Mouse (Mus musculus) olfactory bulb, adult 2 months (tissue): ENCODE measurements around the gene Fam129c. TPM values are rescaled to one million over a fixed set of nuclear protein-coding genes. Genes with fewer than 3 reads are reported as not detected.

Experiments
- H3K27ac ChIP-seq: fragments of 200-500 bp; 2 replicates; pipeline ENCODE4 v1.5.1; 2012; ENCODE audit warnings: low read depth, low read length; ENCODE audit not compliant: insufficient read depth
- H3K4me1 ChIP-seq: fragments of 200-500 bp; 2 replicates; pipeline ENCODE4 v1.6.1; 2012; ENCODE audit warnings: low read length; ENCODE audit not compliant: control insufficient read depth, insufficient read depth
- H3K4me3 ChIP-seq: fragments of 200-500 bp; 2 replicates; pipeline ENCODE4 v1.5.1; 2012; ENCODE audit warnings: mild to moderate bottlenecking, low read depth, low read length, moderate library complexity; ENCODE audit not compliant: insufficient read depth
- CTCF ChIP-seq: fragments of 200-500 bp; IDR thresholded peaks from 2 replicates; pipeline ENCODE4 v1.5.1; 2012; ENCODE audit warnings: low read depth, mild to moderate bottlenecking, low read length, moderate library complexity; ENCODE audit not compliant: insufficient read depth
- POLR2A ChIP-seq: fragments of 200-500 bp; IDR thresholded peaks from 2 replicates; pipeline ENCODE4 v1.6.1; 2012; ENCODE audit warnings: mild to moderate bottlenecking, low read depth, low read length, moderate library complexity; ENCODE audit not compliant: insufficient read depth
- WGBS: fragments of 180-500 bp; shearing (Covaris S2); methylation state at CpG from one replicate; pipeline ENCODE4 v1.1.7; 2018; 5-methylcytosine and 5-hydroxymethylcytosine counted together
- polyA plus RNA-seq: library from polyadenylated mRNA; stranded (reverse); fragments of >200 nt; gene quantifications from 2 replicates; pipeline ENCODE4 v1.2.4, GENCODE M21; 2012; ENCODE audit warnings: low replicate concordance; ENCODE audit not compliant: missing spikeins, insufficient read depth, insufficient read length

Gene Fam129c
- polyA plus RNA-seq, 1 experiment = not detected

DNA sequence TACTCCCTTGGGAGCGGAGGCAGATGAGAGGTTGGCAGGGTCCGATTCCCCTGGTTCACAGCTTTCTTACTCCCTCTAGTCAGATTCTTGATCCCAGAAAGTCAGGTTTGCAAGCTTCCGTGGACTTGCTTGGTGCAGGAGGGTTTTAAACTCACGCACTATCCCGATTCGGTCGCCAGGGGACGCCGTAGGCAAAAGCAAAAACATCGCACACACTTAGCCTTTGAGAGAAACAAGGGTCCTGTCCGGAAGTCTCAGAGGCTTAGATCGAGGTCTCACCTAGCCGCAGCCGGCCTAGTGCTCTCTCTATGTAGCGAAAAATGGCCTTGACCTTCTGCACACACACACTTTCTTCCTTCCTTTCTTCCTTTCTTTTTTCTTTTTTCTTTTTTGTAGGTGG, 36.0 kb upstream of the Fam129c start:
- TF ChIP-seq CTCF = peak; percentile 95
- TF ChIP-seq POLR2A = no peak
- H3K4me1 ChIP-seq = peaks cover 16% of the 10 kb centered on the region
- H3K27ac ChIP-seq = no peak overlapping the region
- H3K4me3 ChIP-seq = no peak overlapping the region
- 5% methylated on average over 15 of the region's 15 CpGs for WGBS

GRCm38 (mm10) chr8:71562751-71563150, 34.7 kb upstream of the Fam129c start:
- peak overlapping the region; percentile 18 for H3K4me3 ChIP-seq
- peak; percentile 74; the same call in 1 of the 2 replicates for TF ChIP-seq CTCF
- TF ChIP-seq POLR2A = no peak
- H3K27ac ChIP-seq = no peak overlapping the region
- under 1% methylated on average over 33 of the region's 33 CpGs for whole genome bisulfite sequencing
- peaks cover 16% of the 10 kb centered on the region for H3K4me1 ChIP-seq

DNA sequence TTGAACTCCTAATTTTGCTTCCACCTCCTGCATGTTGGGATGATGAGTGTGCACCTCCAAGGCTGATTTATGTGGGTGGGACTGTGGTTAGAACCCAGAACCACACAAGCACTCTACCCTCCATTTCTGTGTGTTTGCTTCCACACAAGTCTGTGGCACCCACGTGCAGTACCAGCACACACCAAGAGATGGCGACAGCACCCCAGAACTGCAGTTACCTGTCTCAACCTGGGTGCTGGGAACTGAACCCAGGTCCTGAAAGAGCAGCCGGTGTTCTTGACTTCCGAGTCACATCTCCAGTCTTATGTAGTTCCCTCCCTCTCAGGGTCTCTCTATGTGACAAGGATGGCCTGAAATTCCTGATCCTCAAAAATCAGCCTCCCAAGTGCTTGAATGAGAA, 33.5 kb upstream of the Fam129c start:
- Histone ChIP-seq H3K4me1 (peaks cover 15% of the 10 kb centered on the region), H3K27ac (no peak overlapping the region), H3K4me3 (no peak overlapping the region)
- TF ChIP-seq POLR2A = no peak
- no peak for TF ChIP-seq CTCF
- 90% methylated on average over 4 of the region's 4 CpGs for WGBS

GRCm38 (mm10) chr8:71566501-71566900, 30.9 kb upstream of the Fam129c start, which contains the start of gene Nxnl1:
Gene Nxnl1 (minus strand): TSS chr8:71566601.
- H3K27ac ChIP-seq = no peak within 1 kb of the TSS
- no peak within 1 kb of the TSS for H3K4me3 ChIP-seq
- 82% methylated on average over 3 of the region's 3 CpGs for WGBS
- TF ChIP-seq CTCF (no peak), POLR2A (no peak)
- peaks cover 15% of the 10 kb centered on the region for H3K4me1 ChIP-seq

DNA sequence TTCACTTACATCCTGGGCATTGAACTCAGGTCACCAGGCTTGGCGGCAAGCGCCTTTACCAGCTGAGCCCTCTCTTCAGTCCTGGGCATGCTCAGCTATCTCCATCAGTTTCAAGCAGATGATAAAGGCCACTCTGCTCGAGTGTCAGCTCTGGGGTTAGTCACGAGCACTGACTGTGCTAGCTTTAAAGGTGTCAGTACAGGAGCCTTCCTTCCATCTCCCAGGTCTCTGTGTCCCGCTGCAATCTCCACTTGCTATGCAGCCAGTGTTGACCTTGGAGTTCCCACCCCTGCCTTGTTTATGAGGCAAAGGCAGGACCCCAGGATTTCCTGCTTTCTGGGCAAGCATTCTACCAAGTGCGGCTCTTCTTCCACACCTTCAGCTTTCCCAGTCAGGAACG, 29.9 kb upstream of the Fam129c start:
- no peak overlapping the region for H3K4me3 ChIP-seq
- H3K27ac ChIP-seq = peak overlapping the region; percentile 50
- H3K4me1 ChIP-seq = peaks cover 19% of the 10 kb centered on the region
- no peak for TF ChIP-seq POLR2A
- no peak for TF ChIP-seq CTCF
- 88% methylated on average over 7 of the region's 7 CpGs for WGBS

DNA sequence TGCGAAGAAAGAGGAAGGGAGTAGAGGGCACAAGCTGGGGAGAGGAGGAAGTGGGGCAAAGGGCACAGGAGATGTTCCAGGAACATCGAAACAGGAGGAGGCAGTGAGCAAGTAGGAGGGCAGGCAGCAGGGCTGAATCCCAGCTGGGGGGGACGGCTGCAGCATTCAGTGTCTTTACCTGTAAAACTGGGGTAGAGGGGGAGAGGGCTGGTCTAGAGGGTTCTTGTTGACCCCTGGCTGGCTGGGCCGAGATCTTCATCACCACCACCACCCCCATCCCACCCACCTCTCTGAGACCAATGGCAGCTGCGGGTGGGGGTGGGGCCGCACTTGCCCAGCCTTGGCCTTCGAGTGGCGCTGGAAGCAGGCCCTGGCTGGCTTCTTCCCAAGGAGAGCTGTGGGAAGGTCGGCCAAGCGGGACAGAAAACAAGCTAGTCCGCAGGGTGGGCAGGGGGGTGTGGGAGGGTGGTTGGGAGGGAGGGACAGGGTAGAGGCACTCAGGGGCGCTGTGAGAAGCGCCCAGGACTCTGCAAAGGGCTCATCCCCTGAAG, 29.0 kb upstream of the Fam129c start, which contains the start of gene Slc27a1:
TSS of gene Slc27a1 (plus strand) at position 496 of the 551 bp plus-strand sequence.
- 28% methylated on average over 13 of the region's 13 CpGs for WGBS
- Histone ChIP-seq H3K4me1 (peaks cover 20% of the 10 kb centered on the region), H3K4me3 (peak within 1 kb of the TSS; percentile 82), H3K27ac (peak within 1 kb of the TSS; percentile 98)
- TF ChIP-seq POLR2A (no peak), CTCF (no peak)

DNA sequence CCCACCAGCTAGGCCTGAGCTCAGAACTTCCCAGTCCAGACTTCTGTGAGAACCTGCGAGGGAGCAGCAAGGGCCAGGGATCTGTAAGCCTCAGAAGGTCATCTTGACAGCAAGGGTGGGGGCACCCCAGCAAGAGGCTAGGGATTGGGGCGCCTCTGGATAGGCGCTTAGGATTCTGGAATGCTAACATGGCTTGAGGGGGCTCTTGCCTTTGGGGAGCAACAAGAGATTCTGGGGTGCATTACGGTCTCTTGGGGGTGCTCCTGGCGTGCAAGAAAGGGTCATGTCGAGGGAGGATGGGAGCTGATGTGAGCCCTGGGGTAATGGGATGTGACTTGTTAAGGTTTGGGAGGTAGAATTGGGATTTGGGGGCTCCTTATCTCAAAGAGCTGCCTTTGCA, 28.5 kb upstream of the Fam129c start:
- 36% methylated on average over 6 of the region's 6 CpGs for WGBS
- H3K27ac ChIP-seq = peak overlapping the region; percentile 98
- no peak for TF ChIP-seq POLR2A
- no peak for TF ChIP-seq CTCF
- H3K4me1 ChIP-seq = peaks cover 20% of the 10 kb centered on the region
- peak overlapping the region; percentile 82 for H3K4me3 ChIP-seq

- WGBS = under 1% methylated on average over 51 of the region's 51 CpGs
- TF ChIP-seq CTCF = no peak
- TF ChIP-seq POLR2A = no peak
- Histone ChIP-seq H3K27ac (peak overlapping the region; percentile 98), H3K4me1 (peaks cover 25% of the 10 kb centered on the region), H3K4me3 (peak overlapping the region; percentile 82)
Measured at GRCm38 (mm10) chr8:71569366-71570290, 27.8 kb upstream of the Fam129c start.
